Mouse (Mus musculus) limb, embryonic 15.5 days (tissue): ENCODE data around the gene Stx2. TPM values are rescaled to one million over a fixed set of nuclear protein-coding genes. Genes with fewer than 3 reads are reported as not detected.
"Not testable (repeated sequence)": the region's sequence is repeated elsewhere in the genome, so short reads cannot be mapped to it uniquely, and the experiment has no call there.

Experiments
- ATAC-seq: fragments of 200-750 bp; cut with Nextera tagmentation; 2 replicates; pipeline ENCODE4 v1.8.0; 2017; ENCODE audit warnings: low read depth, moderate TSS enrichment; ENCODE audit not compliant: insufficient number of reproducible peaks, low FRiP score, low TSS enrichment
- H3K27ac ChIP-seq: fragments of 300-500 bp; sonication (generic); 2 replicates; pipeline ENCODE4 v1.5.1; 2015; ENCODE audit warnings: moderate library complexity, mild to moderate bottlenecking, inconsistent platforms
- H3K27me3 ChIP-seq: fragments of 300-500 bp; sonication (generic); 2 replicates; pipeline ENCODE4 v1.6.1; 2015; ENCODE audit warnings: inconsistent platforms
- H3K36me3 ChIP-seq: fragments of 300-500 bp; sonication (generic); 2 replicates; pipeline ENCODE4 v1.6.1; 2015; ENCODE audit warnings: inconsistent platforms
- H3K4me1 ChIP-seq: fragments of 300-500 bp; sonication (generic); 2 replicates; pipeline ENCODE4 v1.6.1; 2015; ENCODE audit warnings: inconsistent platforms
- H3K4me2 ChIP-seq: fragments of 300-500 bp; sonication (generic); 2 replicates; pipeline ENCODE4 v1.6.1; 2015; ENCODE audit warnings: mild to moderate bottlenecking, inconsistent platforms
- H3K4me3 ChIP-seq: fragments of 300-500 bp; sonication (generic); 2 replicates; pipeline ENCODE4 v1.5.1; 2015; ENCODE audit warnings: mild to moderate bottlenecking, inconsistent platforms
- H3K9ac ChIP-seq: fragments of 300-500 bp; sonication (generic); 2 replicates; pipeline ENCODE4 v1.6.1; 2015; ENCODE audit warnings: inconsistent platforms
- H3K9me3 ChIP-seq: fragments of 300-500 bp; sonication (generic); 2 replicates; pipeline ENCODE4 v1.6.1; 2016; ENCODE audit warnings: inconsistent platforms
- WGBS: fragments of 180-500 bp; shearing (Covaris S2); methylation state at CpG from one replicate; pipeline ENCODE4 v1.1.7; 2015; 5-methylcytosine and 5-hydroxymethylcytosine counted together
- polyA plus RNA-seq: library from polyadenylated mRNA; unstranded; fragments of >200 nt; fragmentation: Nextera tagmentation; extraction: Ambion mirVana; gene quantifications from 2 replicates; pipeline ENCODE4 v1.2.1, GENCODE M21; 2015

The Stx2 gene
- polyA plus RNA-seq, 1 experiment from 2014 or later: 29.8 TPM

GRCm38 (mm10) chr5:128977466-128977865, 30.9 kb downstream of the Stx2 start:
- H3K9ac ChIP-seq, ATAC-seq, H3K27me3 ChIP-seq, H3K9me3 ChIP-seq, H3K4me2 ChIP-seq, H3K4me3 ChIP-seq, H3K27ac ChIP-seq, H3K4me1 ChIP-seq, H3K36me3 ChIP-seq: not testable (repeated sequence)
- 69% methylated on average over 1 of the region's 1 CpGs for WGBS

- ATAC-seq: no peak
- WGBS: 28% methylated on average over 4 of the region's 4 CpGs
- no peak overlapping the region for H3K9ac ChIP-seq
- no peak overlapping the region for H3K4me3 ChIP-seq
- no peak overlapping the region for H3K4me2 ChIP-seq
- H3K27me3 ChIP-seq: no peaks in the 10 kb centered on the region
- no peaks in the 10 kb centered on the region for H3K4me1 ChIP-seq
- H3K9me3 ChIP-seq: no peaks in the 10 kb centered on the region
- no peaks in the 10 kb centered on the region for H3K36me3 ChIP-seq
- no peak overlapping the region for H3K27ac ChIP-seq
These were observed 32.1 kb downstream of the Stx2 start for GRCm38 (mm10) chr5:128976266-128976665.

- Histone ChIP-seq H3K9me3 (no peaks in the 10 kb centered on the region), H3K4me1 (no peaks in the 10 kb centered on the region), H3K4me3 (peak overlapping the region; percentile 12; the same call in 1 of the 2 replicates), H3K27ac (no peak overlapping the region), H3K4me2 (0 out of 2 replicates have a peak overlapping the region, but pooled peaks have one; percentile 17), H3K9ac (no peak overlapping the region), H3K36me3 (no peaks in the 10 kb centered on the region), H3K27me3 (no peaks in the 10 kb centered on the region)
- no peak for ATAC-seq
- 14% methylated on average over 14 of the region's 14 CpGs for WGBS
These were observed 37.1 kb downstream of the Stx2 start for GRCm38 (mm10) chr5:128971298-128971697.

GRCm38 (mm10) chr5:128970878-128971277, 37.5 kb downstream of the Stx2 start:
- H3K4me1 ChIP-seq: no peaks in the 10 kb centered on the region
- H3K36me3 ChIP-seq: no peaks in the 10 kb centered on the region
- 0 out of 2 replicates have a peak overlapping the region, but pooled peaks have one; percentile 17 for H3K4me2 ChIP-seq
- H3K9me3 ChIP-seq: no peaks in the 10 kb centered on the region
- H3K27ac ChIP-seq: no peak overlapping the region
- 65% methylated on average over 10 of the region's 10 CpGs for WGBS
- H3K4me3 ChIP-seq: peak overlapping the region; percentile 12; the same call in 1 of the 2 replicates
- no peaks in the 10 kb centered on the region for H3K27me3 ChIP-seq
- H3K9ac ChIP-seq: no peak overlapping the region
- no peak for ATAC-seq

- WGBS: 49% methylated on average over 4 of the region's 4 CpGs
- Histone ChIP-seq H3K9ac (no peak overlapping the region), H3K9me3 (no peaks in the 10 kb centered on the region), H3K4me1 (no peaks in the 10 kb centered on the region), H3K27ac (no peak overlapping the region), H3K4me2 (no peak overlapping the region), H3K27me3 (no peaks in the 10 kb centered on the region), H3K4me3 (no peak overlapping the region), H3K36me3 (no peaks in the 10 kb centered on the region)
- no peak for ATAC-seq
These were observed 44.0 kb downstream of the Stx2 start for GRCm38 (mm10) chr5:128964353-128964752.

GRCm38 (mm10) chr5:128958916-128959315, 49.5 kb downstream of the Stx2 start:
- H3K27me3 ChIP-seq: 0 out of 2 replicates have a peak, but pooled peaks cover under 1% of the 10 kb centered on the region
- H3K36me3 ChIP-seq: no peaks in the 10 kb centered on the region
- H3K4me2 ChIP-seq: no peak overlapping the region
- H3K27ac ChIP-seq: no peak overlapping the region
- WGBS: 83% methylated on average over 3 of the region's 3 CpGs
- no peak overlapping the region for H3K9ac ChIP-seq
- ATAC-seq: no peak
- no peaks in the 10 kb centered on the region for H3K9me3 ChIP-seq
- no peak overlapping the region for H3K4me3 ChIP-seq
- no peaks in the 10 kb centered on the region for H3K4me1 ChIP-seq

GRCm38 (mm10) chr5:128954371-128954770, 54.0 kb downstream of the Stx2 start:
- not testable (repeated sequence) for ATAC-seq, H3K27ac ChIP-seq
- 85% methylated on average over 5 of the region's 5 CpGs for WGBS

GRCm38 (mm10) chr5:128953278-128954070, 54.9 kb downstream of the Stx2 start, which contains the start of gene Rimbp2:
TSS of gene Rimbp2 (minus strand) at chr5:128953486.
- 0 out of 2 replicates have a peak within 1 kb of the TSS, but pooled peaks have one; percentile 17 for H3K9ac ChIP-seq
- peak within 1 kb of the TSS; percentile 55 for H3K4me2 ChIP-seq
- peak within 1 kb of the TSS; percentile 30 for H3K4me3 ChIP-seq
- H3K9me3 ChIP-seq: no peaks in the 10 kb centered on the region
- WGBS: 14% methylated on average over 17 of the region's 17 CpGs
- ATAC-seq: peak; percentile 12; the same call in 1 of the 2 replicates
- H3K4me1 ChIP-seq: peaks cover 7% of the 10 kb centered on the region
- no peak within 1 kb of the TSS for H3K27ac ChIP-seq
- H3K36me3 ChIP-seq: no peaks in the 10 kb centered on the region
- H3K27me3 ChIP-seq: peaks cover 31% of the 10 kb centered on the region

More at GRCm38 (mm10) chr5:128954371-128954770, 54.0 kb downstream of the Stx2 start:
- not testable (repeated sequence) for H3K4me2 ChIP-seq, H3K9me3 ChIP-seq, H3K4me3 ChIP-seq, H3K36me3 ChIP-seq, H3K4me1 ChIP-seq, H3K9ac ChIP-seq
- peaks cover 31% of the 10 kb centered on the region for H3K27me3 ChIP-seq

GRCm38 (mm10) chr5:128952291-128953195, 55.8 kb downstream of the Stx2 start:
- ATAC-seq: no peak
- H3K36me3 ChIP-seq: no peaks in the 10 kb centered on the region
- peaks cover 31% of the 10 kb centered on the region for H3K27me3 ChIP-seq
- H3K4me3 ChIP-seq: peak overlapping the region; percentile 30
- peak overlapping the region; percentile 55 for H3K4me2 ChIP-seq
- WGBS: under 1% methylated on average over 35 of the region's 35 CpGs
- H3K9me3 ChIP-seq: no peaks in the 10 kb centered on the region
- H3K27ac ChIP-seq: no peak overlapping the region
- H3K4me1 ChIP-seq: peaks cover 7% of the 10 kb centered on the region
- 0 out of 2 replicates have a peak overlapping the region, but pooled peaks have one; percentile 17 for H3K9ac ChIP-seq

GRCm38 (mm10) chr5:128951472-128951871, 56.9 kb downstream of the Stx2 start:
- H3K4me2 ChIP-seq: no peak overlapping the region
- H3K9me3 ChIP-seq: no peaks in the 10 kb centered on the region
- H3K27me3 ChIP-seq: peaks cover 31% of the 10 kb centered on the region
- H3K9ac ChIP-seq: no peak overlapping the region
- WGBS: 48% methylated on average over 4 of the region's 4 CpGs
- H3K36me3 ChIP-seq: no peaks in the 10 kb centered on the region
- ATAC-seq: no peak
- no peak overlapping the region for H3K27ac ChIP-seq
- peaks cover 7% of the 10 kb centered on the region for H3K4me1 ChIP-seq
- no peak overlapping the region for H3K4me3 ChIP-seq

GRCm38 (mm10) chr5:128947093-128947492, 61.3 kb downstream of the Stx2 start:
- no peaks in the 10 kb centered on the region for H3K36me3 ChIP-seq
- no peak overlapping the region for H3K9ac ChIP-seq
- no peak for ATAC-seq
- no peak overlapping the region for H3K4me3 ChIP-seq
- H3K9me3 ChIP-seq: no peaks in the 10 kb centered on the region
- no peaks in the 10 kb centered on the region for H3K4me1 ChIP-seq
- 81% methylated on average over 5 of the region's 5 CpGs for WGBS
- H3K27ac ChIP-seq: no peak overlapping the region
- H3K27me3 ChIP-seq: peaks cover 15% of the 10 kb centered on the region; the same call in 1 of the 2 replicates
- H3K4me2 ChIP-seq: no peak overlapping the region
